Mouse (Mus musculus) gonadal fat pad, adult 2 months (tissue): ENCODE measurements around the gene Cep350. TPM values are rescaled to one million over a fixed set of nuclear protein-coding genes. Genes with fewer than 3 reads are reported as not detected.

Experiments
- DNase-seq: peaks from one replicate; pipeline ENCODE4 v3.0.0-alpha.2; 2012; ENCODE audit warnings: low read depth
- polyA plus RNA-seq: library from polyadenylated mRNA; depleted of rRNA; stranded (reverse); fragments of >200 nt; gene quantifications from 2 replicates; pipeline ENCODE4 v1.2.3, GENCODE M21; 2012; rRNA removed

Gene Cep350
- polyA plus RNA-seq: 5.8 and 7.1 TPM in 2 replicates

- DNase-seq: peak; percentile 65
These were observed at the start of gene Cep350 for GRCm38 (mm10) chr1:155973068-155973718. Gene Cep350, minus strand, starts transcription at chr1:155973255.

- DNase-seq: no peak
These were observed 47.3 kb upstream of the Cep350 start for GRCm38 (mm10) chr1:156020402-156020801.

- DNase-seq: no peak
These were observed 46.7 kb upstream of the Cep350 start for GRCm38 (mm10) chr1:156019800-156020199.

- DNase-seq: no peak
These were observed 35.9 kb upstream of the Cep350 start for GRCm38 (mm10) chr1:156009003-156009402.

- DNase-seq: no peak
These were observed 32.9 kb upstream of the Cep350 start for GRCm38 (mm10) chr1:156005906-156006305.

- no peak for DNase-seq
These were observed 30.3 kb upstream of the Cep350 start for GRCm38 (mm10) chr1:156003201-156003935.

- no peak for DNase-seq
These were observed 29.3 kb upstream of the Cep350 start for GRCm38 (mm10) chr1:156002366-156002765.

- no peak for DNase-seq
These were observed 22.6 kb upstream of the Cep350 start for GRCm38 (mm10) chr1:155995612-155996011.

GRCm38 (mm10) chr1:155994524-155994923 is 21.5 kb upstream of the Cep350 start:
- no peak for DNase-seq

- DNase-seq: no peak
These were observed 17.3 kb upstream of the Cep350 start for GRCm38 (mm10) chr1:155990391-155990790.

- DNase-seq: no peak
These were observed 16.3 kb upstream of the Cep350 start for GRCm38 (mm10) chr1:155989387-155989786.

GRCm38 (mm10) chr1:155987625-155988024 is 14.6 kb upstream of the Cep350 start:
- no peak for DNase-seq

GRCm38 (mm10) chr1:155974931-155975330 is 1.9 kb upstream of the Cep350 start:
- no peak for DNase-seq

GRCm38 (mm10) chr1:155973719-155974379 is 794 bp upstream of the Cep350 start:
- DNase-seq: no peak

GRCm38 (mm10) chr1:155972146-155973067 is 648 bp downstream of the Cep350 start:
- DNase-seq: no peak

- no peak for DNase-seq
These were observed 23.9 kb downstream of the Cep350 start for GRCm38 (mm10) chr1:155949170-155949569.

- DNase-seq: no peak
These were observed 28.7 kb downstream of the Cep350 start for GRCm38 (mm10) chr1:155944361-155944760.

- no peak for DNase-seq
These were observed 35.6 kb downstream of the Cep350 start for GRCm38 (mm10) chr1:155937416-155937815.

GRCm38 (mm10) chr1:155934702-155935101 is 38.4 kb downstream of the Cep350 start:
- DNase-seq: no peak

- no peak for DNase-seq
These were observed 69.5 kb downstream of the Cep350 start for GRCm38 (mm10) chr1:155903561-155903960.

GRCm38 (mm10) chr1:155901348-155901747 is 71.7 kb downstream of the Cep350 start:
- DNase-seq: no peak

GRCm38 (mm10) chr1:155894382-155894781 is 78.7 kb downstream of the Cep350 start:
- DNase-seq: no peak
